Mouse (Mus musculus) limb, embryonic 11.5 days (tissue): Measurements from ENCODE around the gene Dclk2. TPM values are rescaled to one million over a fixed set of nuclear protein-coding genes. Genes with fewer than 3 reads are reported as not detected.

Experiments
- ATAC-seq: fragments of 200-750 bp; cut with Nextera tagmentation; 2 replicates; pipeline ENCODE4 v1.8.0; 2017; ENCODE audit warnings: low read depth; ENCODE audit not compliant: insufficient number of reproducible peaks, low FRiP score, low TSS enrichment
- DNase-seq: peaks from one replicate; pipeline ENCODE4 v3.0.0-alpha.2; 2015; ENCODE audit warnings: low spot score
- H3K27ac ChIP-seq: fragments of 300-500 bp; sonication (generic); replicated peaks from 2 replicates; pipeline ENCODE4 v1.5.1; 2014; ENCODE audit warnings: low read depth, mild to moderate bottlenecking, low read length
- H3K27me3 ChIP-seq: fragments of 300-500 bp; sonication (generic); 2 replicates; pipeline ENCODE4 v1.6.1; 2014; ENCODE audit warnings: mild to moderate bottlenecking, low read length, mixed read lengths; ENCODE audit not compliant: control insufficient read depth, insufficient read depth
- H3K36me3 ChIP-seq: fragments of 300-500 bp; sonication (generic); 2 replicates; pipeline ENCODE4 v1.6.1; 2014; ENCODE audit warnings: mild to moderate bottlenecking, low read length, moderate library complexity, mixed read lengths; ENCODE audit not compliant: control insufficient read depth, insufficient read depth
- H3K4me1 ChIP-seq: fragments of 300-500 bp; sonication (generic); 2 replicates; pipeline ENCODE4 v1.6.1; 2014; ENCODE audit warnings: low read length, mixed read lengths; ENCODE audit not compliant: control insufficient read depth, insufficient read depth
- H3K4me2 ChIP-seq: fragments of 300-500 bp; sonication (generic); 2 replicates; pipeline ENCODE4 v1.6.1; 2014; ENCODE audit warnings: low read depth, mild to moderate bottlenecking, moderate library complexity; ENCODE audit not compliant: severe bottlenecking
- H3K4me3 ChIP-seq: fragments of 300-500 bp; sonication (generic); 2 replicates; pipeline ENCODE4 v1.5.1; 2014; ENCODE audit warnings: low read depth, low read length
- H3K9ac ChIP-seq: fragments of 300-500 bp; sonication (generic); 2 replicates; pipeline ENCODE4 v1.6.1; 2014; ENCODE audit warnings: mild to moderate bottlenecking, low read length
- H3K9me3 ChIP-seq: fragments of 300-500 bp; sonication (generic); 2 replicates; pipeline ENCODE4 v1.6.1; 2016; ENCODE audit warnings: low read length; ENCODE audit not compliant: control insufficient read depth
- whole genome bisulfite sequencing: fragments of 180-500 bp; shearing (Covaris S2); extraction: QIAGEN DNeasy Blood & Tissue Kit; methylation state at CpG from one replicate; pipeline ENCODE4 v1.1.7; 2014; 5-methylcytosine and 5-hydroxymethylcytosine counted together
- polyA plus RNA-seq: library from polyadenylated mRNA; unstranded; fragments of >200 nt; fragmentation: Nextera tagmentation; extraction: Ambion mirVana; gene quantifications from 2 replicates; pipeline ENCODE4 v1.2.1, GENCODE M21; 2014

Dclk2 gene
- polyA plus RNA-seq, 1 experiment from 2014 or later, result 3.8 TPM

DNA sequence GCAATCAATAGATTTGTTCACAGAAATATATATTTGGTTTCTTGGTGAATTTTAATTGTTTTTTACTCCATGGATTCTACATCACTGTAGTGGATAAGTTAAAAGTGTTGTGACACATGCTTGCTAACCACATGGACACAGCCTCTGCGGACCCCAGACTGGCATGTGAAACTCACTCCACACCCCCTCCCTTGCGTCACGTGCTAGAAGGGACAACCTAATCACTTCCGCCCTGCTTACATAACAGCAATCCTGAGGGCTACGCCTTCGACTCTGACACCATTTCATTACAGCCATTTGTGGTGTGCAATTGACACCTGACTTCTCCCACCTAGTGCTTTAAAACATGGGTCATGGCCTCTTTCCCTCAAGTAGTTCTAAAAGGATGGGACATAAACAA, 36.7 kb downstream of the Dclk2 start:
- no peak overlapping the region for H3K4me2 ChIP-seq
- H3K9ac ChIP-seq, result no peak overlapping the region
- no peak for ATAC-seq
- H3K4me1 ChIP-seq, result no peaks in the 10 kb centered on the region
- H3K4me3 ChIP-seq, result no peak overlapping the region
- 75% methylated on average over 6 of the region's 6 CpGs for WGBS
- H3K27ac ChIP-seq, result no peak overlapping the region
- H3K36me3 ChIP-seq, result no peaks in the 10 kb centered on the region
- peaks cover 2% of the 10 kb centered on the region; the same call in 1 of the 2 replicates for H3K9me3 ChIP-seq
- no peaks in the 10 kb centered on the region for H3K27me3 ChIP-seq
- no peak for DNase-seq

DNA sequence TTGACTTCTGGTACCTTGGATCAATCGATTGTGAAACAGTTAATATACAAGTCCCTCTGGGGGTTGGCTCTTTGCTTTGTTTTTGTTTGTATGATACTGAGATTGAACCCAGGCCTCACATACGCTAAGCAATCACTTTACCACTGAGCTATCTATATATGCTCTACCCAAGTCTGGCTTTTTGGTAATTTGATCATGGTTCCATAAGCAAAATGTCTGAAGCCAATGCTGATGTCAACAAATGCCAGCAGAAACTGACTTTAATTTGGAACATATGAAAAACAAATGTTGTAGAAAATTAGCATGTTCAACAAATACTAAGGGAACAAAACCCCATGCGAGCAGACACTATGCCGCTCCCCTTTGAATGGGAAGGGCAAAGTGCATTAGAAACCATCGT, 44.7 kb downstream of the Dclk2 start:
- Histone ChIP-seq H3K27ac (no peak overlapping the region), H3K27me3 (no peaks in the 10 kb centered on the region), H3K9me3 (0 out of 2 replicates have a peak, but pooled peaks cover 2% of the 10 kb centered on the region), H3K36me3 (no peaks in the 10 kb centered on the region), H3K4me2 (no peak overlapping the region), H3K9ac (no peak overlapping the region), H3K4me1 (no peaks in the 10 kb centered on the region), H3K4me3 (no peak overlapping the region)
- DNase-seq (no peak), ATAC-seq (no peak)
- 79% methylated on average over 5 of the region's 5 CpGs for WGBS

DNA sequence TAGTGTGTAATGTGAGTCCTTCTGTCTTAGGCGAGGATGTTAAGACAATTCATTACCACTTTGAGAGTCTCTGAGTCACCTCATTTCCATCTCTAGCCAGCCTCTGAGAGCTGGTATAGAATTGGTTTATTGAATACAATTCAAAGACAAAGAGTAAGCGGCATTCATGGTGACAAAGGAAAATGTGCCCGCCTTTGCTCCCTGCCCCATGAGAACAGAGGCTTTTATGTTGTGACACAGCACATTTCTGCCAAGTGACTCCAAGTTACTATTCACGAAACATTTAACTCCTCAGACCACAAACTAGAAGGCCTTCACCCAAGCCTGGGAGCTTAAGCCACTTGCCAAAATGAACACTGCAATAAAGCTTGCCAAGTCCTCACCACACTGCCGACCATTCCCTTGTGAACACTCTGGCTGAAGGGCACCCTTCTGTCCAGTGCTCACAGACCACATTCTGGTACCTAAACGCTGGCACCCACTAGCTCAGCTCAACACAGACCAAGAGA, 47.5 kb downstream of the Dclk2 start:
- Histone ChIP-seq H3K27me3 (no peaks in the 10 kb centered on the region), H3K4me2 (no peak overlapping the region), H3K4me1 (no peaks in the 10 kb centered on the region), H3K4me3 (no peak overlapping the region), H3K9me3 (0 out of 2 replicates have a peak, but pooled peaks cover 2% of the 10 kb centered on the region), H3K36me3 (no peaks in the 10 kb centered on the region), H3K27ac (no peak overlapping the region), H3K9ac (no peak overlapping the region)
- DNase-seq, result no peak
- 86% methylated on average over 6 of the region's 6 CpGs for WGBS
- ATAC-seq, result no peak

DNA sequence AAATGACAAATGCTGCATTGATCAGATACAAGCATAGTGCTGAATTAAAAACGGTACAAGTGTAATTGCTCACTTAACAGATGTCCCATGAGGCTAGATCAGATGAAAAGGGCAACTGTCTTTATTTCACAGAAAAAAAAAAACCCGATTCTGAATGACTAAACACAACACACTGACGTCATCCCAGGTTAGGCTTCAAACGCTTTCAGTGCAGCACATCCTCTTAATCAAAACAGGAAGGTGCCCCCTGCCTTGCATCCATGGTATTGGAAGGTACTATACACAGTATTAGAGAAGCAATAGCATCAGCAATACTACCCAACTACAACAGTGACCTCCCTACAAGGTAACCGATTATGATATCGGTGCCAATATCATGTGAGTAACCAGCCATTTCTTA, 49.7 kb downstream of the Dclk2 start:
- H3K4me1 ChIP-seq, result no peaks in the 10 kb centered on the region
- no peak overlapping the region for H3K27ac ChIP-seq
- H3K4me2 ChIP-seq, result no peak overlapping the region
- H3K27me3 ChIP-seq, result no peaks in the 10 kb centered on the region
- WGBS, result 81% methylated on average over 6 of the region's 6 CpGs
- DNase-seq (no peak), ATAC-seq (no peak)
- 0 out of 2 replicates have a peak, but pooled peaks cover 2% of the 10 kb centered on the region for H3K9me3 ChIP-seq
- H3K9ac ChIP-seq, result no peak overlapping the region
- no peaks in the 10 kb centered on the region for H3K36me3 ChIP-seq
- H3K4me3 ChIP-seq, result no peak overlapping the region

DNA sequence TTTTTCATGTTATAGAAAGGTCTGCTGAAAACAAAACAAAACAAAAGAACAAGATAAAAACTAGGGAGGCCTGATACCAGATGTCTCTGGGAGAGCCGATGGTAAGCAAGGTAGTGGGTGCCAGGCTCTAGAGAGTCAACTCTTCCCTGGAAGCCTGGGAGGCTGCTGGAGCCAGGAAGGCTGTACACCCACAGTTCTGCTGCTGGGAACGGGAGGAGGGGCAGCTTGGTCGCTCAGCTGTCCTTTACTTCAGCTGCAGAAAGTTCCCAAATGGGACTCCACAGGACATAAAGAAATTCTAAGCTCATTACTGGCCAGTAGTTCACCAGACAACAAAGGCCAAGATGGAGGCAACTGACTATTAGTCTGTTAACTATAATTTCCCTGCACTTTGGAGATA, 50.2 kb downstream of the Dclk2 start:
- H3K27ac ChIP-seq, result no peak overlapping the region

DNA sequence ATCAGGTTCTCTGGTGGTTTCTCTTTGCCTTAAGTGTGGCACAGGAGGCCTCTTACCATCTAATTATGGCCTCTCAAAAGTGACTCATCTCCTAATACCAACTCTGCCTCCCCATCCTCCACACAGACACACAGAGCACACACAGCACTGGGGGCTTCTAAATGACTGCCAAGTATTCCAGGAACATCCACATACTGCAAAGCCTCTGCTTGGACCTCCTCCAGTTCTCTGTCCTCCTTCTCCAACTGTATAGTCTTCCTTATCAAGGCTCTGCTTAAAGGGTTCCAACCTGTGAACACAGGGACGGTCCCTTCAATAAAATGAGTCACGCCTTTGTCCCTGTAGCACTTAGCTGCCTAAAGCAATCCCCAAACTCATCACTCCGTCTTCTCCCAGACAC, 51.9 kb downstream of the Dclk2 start:
- Histone ChIP-seq H3K9me3 (0 out of 2 replicates have a peak, but pooled peaks cover 2% of the 10 kb centered on the region), H3K27me3 (no peaks in the 10 kb centered on the region), H3K4me3 (no peak overlapping the region), H3K4me1 (no peaks in the 10 kb centered on the region), H3K27ac (no peak overlapping the region), H3K9ac (no peak overlapping the region), H3K36me3 (no peaks in the 10 kb centered on the region), H3K4me2 (no peak overlapping the region)
- no peak for DNase-seq
- 85% methylated on average over 3 of the region's 3 CpGs for WGBS
- ATAC-seq, result no peak

More for the DNA sequence above, 50.2 kb downstream of the Dclk2 start:
- no peak overlapping the region for H3K4me3 ChIP-seq
- H3K4me2 ChIP-seq, result no peak overlapping the region
- ATAC-seq, result no peak
- no peaks in the 10 kb centered on the region for H3K4me1 ChIP-seq
- H3K9me3 ChIP-seq, result 0 out of 2 replicates have a peak, but pooled peaks cover 2% of the 10 kb centered on the region
- H3K27me3 ChIP-seq, result no peaks in the 10 kb centered on the region
- H3K9ac ChIP-seq, result no peak overlapping the region
- WGBS, result 63% methylated on average over 3 of the region's 3 CpGs
- DNase-seq, result no peak
- no peaks in the 10 kb centered on the region for H3K36me3 ChIP-seq

DNA sequence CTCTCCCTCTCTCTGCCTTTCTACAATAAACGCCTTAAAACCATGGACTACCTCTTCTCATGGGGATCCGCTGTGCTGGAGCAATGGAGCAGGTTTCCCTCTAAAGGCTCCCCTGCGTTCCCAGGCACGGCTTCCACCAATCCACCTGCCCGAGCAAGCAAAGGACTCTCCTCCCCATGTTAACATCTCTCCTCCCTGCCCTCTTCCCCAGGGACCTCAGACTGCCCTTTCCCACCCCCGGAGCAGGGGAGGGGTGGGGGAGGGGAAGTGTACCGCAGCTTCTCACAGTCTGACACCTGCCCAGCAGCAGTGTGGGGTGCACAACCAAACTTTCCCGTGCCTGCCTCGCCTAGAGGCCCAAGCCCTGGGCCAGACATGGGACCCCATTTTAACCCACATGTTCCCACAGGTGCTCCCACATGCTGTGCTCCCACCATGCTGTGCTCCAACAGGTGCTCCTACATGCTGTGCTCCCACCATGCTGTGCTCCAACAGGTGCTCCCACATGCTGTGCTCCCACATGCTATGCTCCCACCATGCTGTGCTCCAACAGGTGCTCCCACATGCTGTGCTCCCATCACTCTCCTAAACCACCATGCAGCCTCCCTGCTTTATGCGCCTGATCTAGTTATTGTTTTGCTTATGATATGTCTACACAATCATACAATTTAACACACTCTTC, 57.2 kb downstream of the Dclk2 start:
- WGBS, result 23% methylated on average over 10 of the region's 10 CpGs
- no peaks in the 10 kb centered on the region for H3K27me3 ChIP-seq
- ATAC-seq, result peak; percentile 60; the same call in 1 of the 2 replicates
- peaks cover 11% of the 10 kb centered on the region for H3K4me1 ChIP-seq
- no peaks in the 10 kb centered on the region for H3K36me3 ChIP-seq
- no peak overlapping the region for H3K4me3 ChIP-seq
- no peaks in the 10 kb centered on the region for H3K9me3 ChIP-seq
- H3K4me2 ChIP-seq, result peak overlapping the region; percentile 35
- H3K27ac ChIP-seq, result no peak overlapping the region
- no peak overlapping the region for H3K9ac ChIP-seq
- DNase-seq, result peak; percentile 34

DNA sequence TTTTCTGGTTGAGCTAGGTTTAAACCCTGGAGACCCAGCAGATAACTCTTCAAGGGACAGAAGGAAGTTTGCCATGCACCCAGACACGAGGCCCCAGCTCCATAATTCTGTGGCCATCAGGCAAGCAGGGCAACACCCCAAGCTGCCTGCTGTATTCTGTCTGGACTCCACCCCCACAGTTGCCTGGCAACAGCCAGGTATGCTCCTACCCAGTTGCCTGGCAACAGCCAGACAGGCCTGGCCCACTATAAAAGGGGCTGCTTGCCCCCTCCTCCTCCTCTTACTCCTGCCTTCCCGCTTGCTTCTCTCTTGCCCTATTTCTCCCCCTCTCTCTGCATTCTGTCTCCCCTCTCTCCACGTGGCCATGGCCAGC, 57.7 kb downstream of the Dclk2 start:
- Histone ChIP-seq H3K4me3 (no peak overlapping the region), H3K27ac (no peak overlapping the region), H3K9me3 (no peaks in the 10 kb centered on the region), H3K36me3 (no peaks in the 10 kb centered on the region), H3K9ac (no peak overlapping the region), H3K27me3 (no peaks in the 10 kb centered on the region), H3K4me2 (peak overlapping the region; percentile 35), H3K4me1 (peaks cover 11% of the 10 kb centered on the region)
- WGBS, result 4% methylated on average over 3 of the region's 3 CpGs
- DNase-seq (peak; percentile 74), ATAC-seq (peak; percentile 82)
